Mouse (Mus musculus): ENCODE measurements around the gene BC147527. TPM values are rescaled to one million over a fixed set of nuclear protein-coding genes. Genes with fewer than 3 reads are reported as not detected.

BC147527 gene
- polyA plus RNA-seq (2012; ENCODE audit: low replicate concordance) = 1.6 and 1.8 TPM in 2 replicates

DNA sequence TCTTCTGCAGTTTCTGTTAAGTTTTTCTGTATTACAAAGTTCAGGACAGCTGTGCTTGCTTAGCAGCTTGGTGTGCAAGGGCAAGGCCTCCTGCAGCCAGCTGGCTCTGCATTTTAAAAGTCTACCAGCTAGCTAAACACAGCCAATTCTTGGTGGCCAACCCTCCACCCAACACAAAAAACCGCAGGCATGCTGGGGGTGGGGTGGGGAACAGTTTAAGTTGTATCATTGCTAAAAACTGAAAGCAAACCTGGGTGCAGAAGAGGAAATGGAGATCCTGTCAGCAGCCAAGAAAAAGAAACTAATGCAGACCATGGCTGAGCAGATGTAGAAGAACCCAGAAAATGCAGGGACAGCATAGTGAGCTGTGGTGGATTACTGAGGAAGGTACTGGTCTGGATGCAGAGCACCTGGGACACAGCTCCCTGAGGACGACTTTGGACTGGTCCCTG is at the start of gene BC147527:
Gene BC147527, plus strand, starts transcription at position 402 of the 452 bp plus-strand sequence.

DNA sequence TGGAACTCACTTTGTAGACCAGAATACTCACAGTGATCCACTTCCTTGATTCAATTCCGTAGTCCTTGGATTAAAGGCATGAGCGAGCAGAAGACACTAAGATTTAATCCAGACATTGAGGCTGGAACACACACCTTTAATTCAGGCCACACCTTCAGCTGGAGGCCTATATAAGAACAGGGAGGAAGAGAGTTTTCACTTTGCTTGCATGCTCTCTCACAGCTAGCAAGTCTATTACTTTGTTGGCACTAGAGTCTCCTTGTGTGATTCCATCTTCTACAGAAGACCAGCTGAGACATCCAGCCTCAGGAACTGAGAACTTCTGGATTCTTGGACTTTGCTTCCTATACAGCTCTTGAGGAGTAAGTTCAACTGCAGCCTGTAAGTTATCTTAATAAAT is 37.3 kb upstream of the BC147527 start, which contains the start of gene AF067061:
Gene AF067061, plus strand, starts transcription at position 245 of the 400 bp plus-strand sequence.

GRCm38 (mm10) chr13:120316578-120316977 is 16.4 kb downstream of the BC147527 start, which contains the start of gene Tcstv3:
Gene Tcstv3, plus strand, starts transcription at chr13:120316878.

Other genes starting within 250 kb of the BC147527 start
- gene Gm21188, start 248.2 kb upstream of the BC147527 start, polyA plus RNA-seq (2012; ENCODE audit: low replicate concordance) = 1.4 and 1.8 TPM in 2 replicates
- not detected in 2 replicates for gene Gm20767, start 160.1 kb upstream of the BC147527 start, polyA plus RNA-seq (2012; ENCODE audit: low replicate concordance)
- not detected in 2 replicates for gene Gm21818, start 128.0 kb upstream of the BC147527 start, polyA plus RNA-seq (2012; ENCODE audit: low replicate concordance)
- gene Gm21762, start 84.4 kb upstream of the BC147527 start, polyA plus RNA-seq (2012; ENCODE audit: low replicate concordance) = 0.94 and 2.4 TPM in 2 replicates
- not detected in 2 replicates for gene Gm21731, start 61.3 kb upstream of the BC147527 start, polyA plus RNA-seq (2012; ENCODE audit: low replicate concordance)
- not detected in 2 replicates for gene AF067061, start 37.3 kb upstream of the BC147527 start, polyA plus RNA-seq (2012; ENCODE audit: low replicate concordance)
- not detected in 2 replicates for gene Tcstv3, start 16.5 kb downstream of the BC147527 start, polyA plus RNA-seq (2012; ENCODE audit: low replicate concordance)